Mouse (Mus musculus) layer of hippocampus, postnatal 10 days (tissue): ENCODE measurements at regions not wholly inside any gene's neighbourhood (a gene's known extent, or its start where the extent isn't known, plus 50 kb on each side); places are given as distances from the start of the nearest gene placed in this dataset.

ENCODE experiments used
- DNase-seq, 2 experiments: peaks; one replicate each; pipeline ENCODE4 v3.0.0; 2021; ENCODE audit warnings: low spot score in 2 of 2

DNA sequence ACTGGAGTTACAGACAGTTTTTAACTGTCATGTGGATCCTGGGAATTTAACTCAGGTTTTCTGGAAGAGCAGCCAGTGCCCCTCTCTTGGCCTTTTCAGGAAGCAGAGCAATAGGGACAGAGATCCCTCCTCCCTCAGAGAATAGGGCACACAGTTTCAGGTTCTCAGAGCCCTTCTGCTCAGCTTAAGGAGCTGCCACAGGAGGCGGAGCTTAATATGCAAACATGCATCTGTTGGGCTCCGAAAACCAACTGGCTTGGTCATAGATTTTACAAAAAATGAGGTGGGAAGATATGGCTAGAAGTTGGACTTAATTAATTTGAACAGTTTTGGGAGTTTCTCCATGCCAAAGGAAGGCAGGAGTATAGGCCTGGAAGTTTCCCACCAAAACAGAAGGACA is 61.9 kb upstream of the Znrf2 start:
- no peak for DNase-seq

DNA sequence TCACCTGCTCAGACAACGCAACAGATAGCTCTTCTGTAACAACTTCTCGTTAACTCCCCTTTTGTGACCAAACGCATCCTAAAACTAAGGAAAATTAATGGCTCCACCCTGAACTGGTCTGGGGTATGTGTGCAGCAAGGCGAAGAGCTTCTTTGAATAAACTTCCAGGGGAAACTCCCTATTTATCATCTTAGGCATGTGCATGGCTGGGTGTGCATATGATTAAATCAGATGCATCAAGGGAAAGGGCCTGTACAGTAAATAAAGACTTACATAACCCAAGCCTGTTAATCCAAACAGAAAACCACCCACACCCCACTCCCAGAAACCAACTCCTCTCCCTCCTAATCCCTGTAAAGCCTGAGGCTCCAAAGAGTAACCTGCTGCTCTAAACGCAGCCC is 59.2 kb upstream of the Znrf2 start:
- DNase-seq = no peak

GRCm38 (mm10) chr6:54758112-54758511 is 58.6 kb upstream of the Znrf2 start:
- peak; percentile 74 to 76 for DNase-seq

DNA sequence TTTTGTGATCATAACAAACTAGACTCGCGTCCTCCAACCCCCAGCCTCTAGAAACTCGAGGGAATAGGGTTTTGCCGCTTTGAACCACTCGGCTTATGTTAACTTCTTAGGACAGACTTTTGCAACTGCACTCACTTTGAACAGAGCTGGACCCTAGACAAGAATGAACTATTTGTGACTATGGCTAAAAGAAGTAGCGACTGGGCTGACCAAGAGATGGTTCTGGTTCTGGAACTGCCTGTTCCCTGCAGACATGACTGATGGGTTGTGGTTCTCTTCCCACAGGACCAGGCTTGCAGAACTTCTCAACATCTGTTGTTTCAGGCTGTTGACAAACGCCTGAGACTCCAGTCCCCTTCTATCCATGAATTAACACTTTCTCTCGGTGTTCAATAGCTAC is 57.5 kb upstream of the Znrf2 start:
- no peak for DNase-seq

DNA sequence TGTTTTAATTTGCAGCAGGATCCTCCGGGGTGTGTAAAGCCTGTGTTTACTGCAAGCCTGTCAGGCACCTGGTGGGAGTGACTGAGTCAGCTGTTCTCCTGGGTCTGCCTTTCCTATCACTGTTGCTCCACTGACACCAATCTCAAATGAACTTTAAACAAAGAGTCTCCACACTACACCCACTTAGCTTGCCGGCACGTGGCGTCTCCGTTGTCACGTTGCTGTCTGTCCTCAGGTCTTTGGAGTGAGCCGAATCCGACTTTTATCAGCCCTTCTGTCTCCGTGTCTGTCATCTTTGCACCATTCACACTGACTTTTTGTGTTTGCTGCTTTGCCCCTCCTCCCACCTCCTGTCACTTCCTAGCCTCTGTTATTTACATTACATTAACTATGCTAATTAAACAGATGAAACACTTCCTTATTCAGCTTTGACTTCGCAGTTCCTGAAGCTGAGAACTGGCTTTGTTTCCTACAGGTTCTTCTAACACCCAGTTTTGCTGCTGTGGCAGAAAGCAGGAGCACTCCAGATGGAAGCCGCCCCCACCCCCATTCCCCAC is 56.7 kb upstream of the Znrf2 start:
- DNase-seq = peak in 1 of 2 experiments; percentile 34

DNA sequence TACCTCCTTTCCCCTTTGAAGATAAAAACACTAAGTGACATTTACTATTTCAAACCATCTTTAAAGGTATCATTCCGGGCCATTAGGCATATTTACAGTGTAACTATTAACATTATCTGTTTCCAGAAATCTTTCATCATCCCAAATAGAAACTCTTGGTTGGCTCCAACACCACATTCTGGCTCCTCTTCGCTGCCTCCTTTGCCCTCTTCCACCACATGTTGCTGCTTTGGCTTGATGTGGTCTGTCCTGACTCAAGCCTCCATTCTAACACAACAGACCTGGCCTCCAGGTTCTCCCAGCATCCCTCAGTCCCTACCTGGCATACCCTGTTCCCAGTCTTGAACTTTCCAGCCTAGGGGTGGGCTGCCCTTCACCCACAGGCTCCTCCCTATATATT is 56.2 kb upstream of the Znrf2 start:
- DNase-seq = no peak

- no peak for DNase-seq
Observed at GRCm38 (mm10) chr6:54762021-54762420, 54.7 kb upstream of the Znrf2 start.

GRCm38 (mm10) chr6:54762499-54762898 is 54.2 kb upstream of the Znrf2 start:
- DNase-seq = no peak

DNA sequence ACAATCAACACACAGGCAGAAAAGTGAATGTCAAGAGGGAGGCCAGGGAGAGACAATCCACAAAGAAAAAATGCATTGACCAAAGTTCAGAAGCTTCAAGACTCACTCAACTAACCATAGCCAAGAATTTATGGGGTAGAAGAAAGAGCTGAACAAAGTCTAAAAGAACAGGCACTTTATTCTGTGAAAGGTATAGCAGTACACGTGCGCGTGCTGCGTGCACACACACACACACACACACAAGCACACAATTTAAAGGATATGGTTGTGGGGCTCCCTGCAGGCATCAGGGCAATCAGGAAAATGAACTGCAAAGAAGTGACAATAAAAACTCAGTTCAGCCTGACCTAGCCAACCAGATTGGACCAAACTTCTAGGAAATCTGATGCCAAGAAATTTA is 53.0 kb upstream of the Znrf2 start:
- no peak for DNase-seq

DNA sequence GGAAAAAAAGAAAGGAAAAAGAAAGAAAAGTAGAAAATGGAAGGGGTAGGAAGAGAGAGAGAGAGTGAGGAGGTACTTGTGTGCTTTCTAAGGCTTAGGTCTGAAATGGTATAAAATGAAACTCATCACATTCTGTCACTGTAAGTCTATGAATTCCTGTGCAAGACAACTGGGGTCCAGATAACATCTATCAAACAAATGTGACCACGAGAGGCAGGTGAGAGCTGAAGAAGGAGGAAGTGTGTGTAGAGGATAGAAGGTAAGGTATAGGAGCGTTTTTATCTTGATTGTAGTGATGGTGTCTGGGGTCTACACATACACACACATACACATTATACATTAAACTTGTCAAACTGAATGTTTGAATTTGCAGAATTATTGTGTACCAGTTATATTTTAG is 51.0 kb upstream of the Znrf2 start:
- DNase-seq = no peak

GRCm38 (mm10) chr6:54766485-54767112 is 50.1 kb upstream of the Znrf2 start:
- no peak for DNase-seq
